Mouse (Mus musculus): ENCODE results near the gene Eif2a.
"Not testable (repeated sequence)": the region's sequence is repeated elsewhere in the genome, so short reads cannot be mapped to it uniquely, and the experiment has no call there.

The Eif2a gene

DNA sequence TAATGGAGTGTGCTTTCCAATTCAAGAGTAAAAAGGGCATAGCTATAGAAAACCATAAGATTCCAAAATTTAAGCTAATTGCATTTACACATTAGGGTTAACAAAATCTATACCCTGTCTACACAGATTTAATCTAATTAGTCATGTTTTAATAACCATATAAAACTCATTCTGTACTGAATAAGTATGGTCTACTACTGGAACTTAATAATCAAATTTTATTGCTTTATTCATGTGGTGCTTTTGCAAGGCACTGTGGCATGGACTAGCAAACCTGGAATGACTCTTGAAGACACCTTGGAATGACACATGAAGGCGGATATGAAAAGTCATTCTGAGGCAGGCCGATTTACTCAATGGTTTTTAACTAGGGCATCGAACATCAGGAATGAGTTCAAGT, 2.2 kb upstream of the Eif2a start:
- DNase-seq: no peak

- no peak for DNase-seq
Observed at GRCm38 (mm10) chr3:58524246-58524645, 1.4 kb upstream of the Eif2a start.

- no peak for DNase-seq
Observed at GRCm38 (mm10) chr3:58525166-58525565, 455 bp upstream of the Eif2a start.

DNA sequence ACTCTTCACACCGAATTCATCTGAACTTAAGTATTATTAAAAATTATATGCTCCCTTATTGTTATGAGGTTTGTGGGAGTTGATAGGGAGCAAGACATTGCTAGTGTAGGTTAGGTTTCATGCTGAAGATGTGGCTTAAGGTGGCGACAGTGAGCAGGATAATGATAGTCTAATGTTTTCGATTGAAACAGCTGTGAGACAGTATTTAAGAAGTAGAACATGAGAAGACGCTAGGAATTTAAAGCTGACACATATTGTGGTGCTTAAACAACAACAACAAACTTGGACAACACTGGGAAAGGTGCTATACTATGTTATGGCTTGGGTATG, 752 bp downstream of the Eif2a start:
- DNase-seq: no peak

DNA sequence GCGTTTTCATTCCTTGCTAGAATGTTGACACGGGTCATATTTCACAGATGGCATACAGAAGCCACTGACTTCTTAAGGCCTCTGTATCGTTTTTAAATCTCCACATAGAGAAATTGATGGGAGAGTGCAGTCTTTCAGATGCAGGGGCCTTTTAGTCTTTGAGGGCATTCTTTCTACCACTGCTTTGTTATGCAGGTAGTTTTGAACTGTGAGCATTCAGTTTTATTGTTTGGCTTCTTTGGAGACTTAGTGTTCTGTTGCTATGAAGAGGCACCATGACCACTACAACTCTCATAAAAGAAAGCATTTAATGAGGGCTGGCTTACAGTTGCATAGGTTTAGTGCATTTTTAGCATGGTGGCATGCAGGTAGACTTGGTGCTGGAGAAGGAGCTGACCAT, 11.0 kb downstream of the Eif2a start:
- no peak for DNase-seq

DNA sequence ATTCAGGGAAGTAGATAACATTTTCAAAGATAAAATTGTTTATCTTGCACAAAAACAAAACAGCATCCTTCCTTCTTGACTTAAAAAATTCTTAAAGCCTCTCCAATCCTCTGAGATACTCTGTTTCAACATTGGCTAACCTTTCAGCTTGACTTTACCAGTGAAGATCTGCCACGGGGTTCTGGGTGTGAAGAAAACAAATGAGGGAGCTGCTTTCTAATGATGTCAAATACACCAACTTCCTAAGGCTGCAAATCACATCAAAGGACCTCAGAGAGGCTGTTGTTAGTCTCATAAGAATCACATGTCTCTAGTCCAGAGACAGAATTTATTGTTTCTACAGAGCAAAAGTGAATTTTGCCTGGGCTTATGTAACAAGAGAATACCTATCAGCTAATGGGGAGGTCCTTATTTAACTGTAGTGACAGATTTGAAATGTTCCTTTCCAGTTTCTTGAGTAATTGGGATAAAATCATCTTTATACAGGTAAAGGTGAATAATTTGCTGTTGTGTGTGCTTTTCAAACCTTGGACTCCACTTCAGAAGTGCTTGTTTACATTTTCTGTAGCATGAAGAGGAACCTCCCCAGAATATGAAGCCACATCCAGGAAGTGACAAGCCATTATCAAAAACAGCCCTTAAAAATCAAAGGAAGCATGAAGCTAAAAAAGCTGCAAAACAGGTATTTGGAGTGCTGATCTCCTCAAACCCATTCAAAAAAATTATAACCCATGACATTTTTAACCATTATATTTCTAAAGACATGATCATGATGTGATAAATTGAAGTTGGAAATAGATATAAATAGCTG, 26.6 kb downstream of the Eif2a start:
- DNase-seq: no peak

DNA sequence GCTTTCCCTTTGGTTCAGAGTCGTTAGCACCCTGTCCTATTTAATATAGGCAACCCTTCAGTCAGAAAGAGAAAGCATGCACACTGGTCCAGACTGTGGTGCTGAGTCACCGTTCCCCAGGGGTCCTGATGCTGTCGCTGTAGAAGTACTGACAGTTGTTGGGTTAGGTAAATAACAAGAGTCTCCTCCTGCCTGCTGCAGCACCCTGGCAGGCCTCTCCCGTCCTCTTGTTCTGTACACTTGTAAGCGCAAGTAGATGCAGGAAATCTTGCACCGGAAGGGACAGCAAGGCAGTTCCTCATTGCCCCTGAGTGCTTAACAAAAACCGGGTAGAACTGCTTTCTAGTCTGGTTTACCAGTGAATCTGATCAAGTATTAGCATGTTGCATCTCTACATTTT, 31.0 kb downstream of the Eif2a start:
- no peak for DNase-seq

GRCm38 (mm10) chr3:58559887-58560286, 34.3 kb downstream of the Eif2a start:
- DNase-seq: no peak

GRCm38 (mm10) chr3:58561437-58561836, 35.8 kb downstream of the Eif2a start:
- no peak for DNase-seq

DNA sequence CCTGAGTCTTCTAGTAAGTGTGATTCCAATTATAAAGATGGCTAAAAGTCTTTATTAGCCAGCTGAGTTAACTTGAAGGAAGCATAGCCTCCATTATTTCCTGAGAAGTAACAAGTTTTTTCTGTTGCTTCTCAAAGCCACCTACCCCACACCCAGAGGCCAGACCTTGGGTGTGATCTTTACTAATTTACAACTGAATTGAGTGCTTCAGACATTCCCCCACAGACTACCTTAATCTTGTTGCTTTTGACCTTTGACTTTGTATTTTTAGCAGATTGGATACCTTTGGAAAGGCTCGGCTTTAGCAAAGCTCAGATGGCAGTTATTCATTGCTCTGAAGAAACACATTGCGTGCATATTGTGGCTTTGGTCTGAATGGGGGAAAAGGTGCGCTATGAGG, 45.2 kb downstream of the Eif2a start:
- DNase-seq: no peak

GRCm38 (mm10) chr3:58576137-58577066, 50.8 kb downstream of the Eif2a start, which contains the start of gene Selenot:
Selenot (plus strand) TSS chr3:58576636.
- DNase-seq: peak; percentile 98

DNA sequence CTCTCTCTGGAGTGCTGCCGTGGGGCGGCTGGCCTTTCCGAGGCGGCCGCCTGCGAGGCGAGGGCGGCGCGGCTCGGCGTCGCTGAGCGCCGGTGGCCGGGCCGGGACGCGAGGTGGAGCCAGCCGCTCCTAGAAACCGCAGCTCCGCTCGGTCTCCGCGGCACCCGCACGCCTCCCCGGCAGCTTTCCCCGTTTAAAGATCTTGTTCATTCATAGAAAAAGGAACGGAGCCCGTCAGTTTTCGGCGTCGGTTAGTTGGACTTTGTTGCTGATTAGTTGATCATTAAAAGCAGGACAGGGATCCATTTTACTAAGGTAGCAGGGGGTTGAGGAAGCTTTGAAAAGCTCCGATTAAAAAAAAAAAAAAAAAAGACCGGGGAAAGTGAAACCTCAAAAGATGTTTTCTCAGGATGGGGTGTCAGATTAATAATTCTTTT, 51.5 kb downstream of the Eif2a start:
- DNase-seq: no peak

DNA sequence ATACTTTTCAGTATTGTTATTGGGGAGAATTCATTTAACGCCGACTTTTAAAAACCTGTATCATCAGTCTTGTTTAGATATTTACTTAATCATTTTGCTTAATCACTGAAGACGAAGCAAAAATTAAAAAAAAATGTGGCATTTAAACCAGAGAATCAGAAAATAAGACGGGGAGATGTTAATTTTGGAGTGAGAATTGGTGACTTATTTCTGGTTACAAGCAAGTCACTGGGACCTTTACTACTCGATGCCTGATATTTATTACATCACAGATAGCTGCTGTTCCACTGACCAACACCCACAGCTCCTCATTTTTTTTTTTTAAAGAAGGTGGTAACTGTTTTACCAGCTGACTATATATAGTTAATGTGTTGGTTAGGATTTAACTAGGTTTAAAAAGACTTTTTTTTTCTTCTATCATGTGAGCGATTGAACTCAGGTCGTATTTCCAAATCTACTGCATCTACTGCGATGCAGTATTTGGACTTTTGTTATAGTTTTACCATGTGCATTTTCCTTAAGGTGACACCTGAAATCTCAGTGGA, 52.0 kb downstream of the Eif2a start:
- no peak for DNase-seq

DNA sequence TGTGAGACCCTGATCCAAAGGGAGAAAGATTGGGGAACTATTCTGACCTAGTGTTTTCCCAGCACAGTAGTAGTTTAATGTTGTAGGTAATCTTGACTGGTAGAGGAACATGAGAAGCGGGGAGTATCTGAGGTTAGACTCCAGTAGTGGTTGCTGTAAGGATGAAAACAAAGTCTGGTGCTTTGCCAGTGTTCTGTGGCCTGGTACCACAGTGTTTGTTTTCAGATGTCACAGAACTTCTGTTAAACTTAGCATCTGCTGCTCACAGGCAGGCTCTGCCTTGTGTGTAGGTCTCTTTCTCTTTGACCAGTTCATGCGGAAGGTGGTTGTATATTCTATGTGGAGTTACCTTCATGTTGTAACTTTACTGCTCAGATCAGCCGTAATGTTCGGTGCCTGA, 55.9 kb downstream of the Eif2a start:
- no peak for DNase-seq

GRCm38 (mm10) chr3:58582297-58582696, 56.7 kb downstream of the Eif2a start:
- DNase-seq: no peak

- DNase-seq: no peak
Observed at GRCm38 (mm10) chr3:58582788-58583426, 57.3 kb downstream of the Eif2a start.

DNA sequence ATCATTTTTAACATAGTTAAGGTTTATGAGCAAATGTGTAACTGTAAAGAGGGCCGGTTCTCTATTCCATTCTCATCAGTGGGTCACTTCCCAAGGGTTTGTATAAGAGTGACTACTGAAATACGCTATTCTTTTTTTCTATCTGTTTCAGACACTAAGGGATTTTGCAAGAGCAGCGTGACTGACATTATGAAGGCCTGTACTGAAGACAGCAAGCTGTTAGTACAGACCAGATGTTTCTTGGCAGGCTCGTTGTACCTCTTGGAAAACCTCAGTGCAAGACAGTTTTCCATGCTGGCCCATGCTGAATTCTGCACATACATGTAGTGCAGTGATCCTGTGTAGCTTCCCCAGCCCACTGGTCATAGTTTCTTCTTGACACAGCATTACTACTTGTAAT, 64.9 kb downstream of the Eif2a start:
- not testable (repeated sequence) for DNase-seq

DNA sequence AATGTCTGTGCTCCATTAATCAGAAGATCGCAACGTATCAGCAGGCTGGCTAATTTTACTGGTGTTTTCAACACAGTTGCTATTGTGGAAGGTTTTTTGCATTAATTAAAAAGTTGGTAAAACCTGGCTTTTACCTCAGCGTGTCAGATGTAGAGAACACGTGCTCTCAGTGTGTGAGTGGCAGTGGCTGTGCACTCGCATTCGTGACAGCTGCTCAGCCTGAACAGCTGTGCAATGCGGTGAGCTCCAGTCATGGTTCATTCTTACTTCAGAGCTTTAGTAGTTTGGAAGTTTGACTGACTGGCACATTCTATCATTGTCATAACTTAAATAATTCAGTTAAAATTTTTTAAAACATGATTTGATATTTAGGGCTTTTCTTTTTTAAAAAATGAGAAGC, 67.0 kb downstream of the Eif2a start:
- DNase-seq: not testable (repeated sequence)

- DNase-seq: no peak
Observed at GRCm38 (mm10) chr3:58593623-58594022, 68.0 kb downstream of the Eif2a start.

All from lung, postnatal 4 days (tissue).